Mouse (Mus musculus) liver, embryonic 12.5 days (tissue): Measurements from ENCODE around the gene Sft2d1. TPM values are rescaled to one million over a fixed set of nuclear protein-coding genes. Genes with fewer than 3 reads are reported as not detected.

Experiments
- ATAC-seq: fragments of 200-750 bp; cut with Nextera tagmentation; 2 replicates; pipeline ENCODE4 v1.8.0; 2017; ENCODE audit warnings: moderate number of reproducible peaks, mild to moderate bottlenecking, moderate library complexity
- H3K27ac ChIP-seq: fragments of 300-500 bp; sonication (generic); 2 replicates; pipeline ENCODE4 v1.5.1; 2016; ENCODE audit warnings: mild to moderate bottlenecking
- H3K27me3 ChIP-seq: fragments of 300-500 bp; sonication (generic); replicated peaks from 2 replicates; pipeline ENCODE4 v1.6.1; 2016; ENCODE audit warnings: mild to moderate bottlenecking, moderate library complexity
- H3K36me3 ChIP-seq: fragments of 300-500 bp; sonication (generic); 2 replicates; pipeline ENCODE4 v1.6.1; 2016; ENCODE audit warnings: mild to moderate bottlenecking, moderate library complexity
- H3K4me1 ChIP-seq: fragments of 300-500 bp; sonication (generic); 2 replicates; pipeline ENCODE4 v1.6.1; 2016
- H3K4me2 ChIP-seq: fragments of 300-500 bp; sonication (generic); 2 replicates; pipeline ENCODE4 v1.6.1; 2016; ENCODE audit warnings: mild to moderate bottlenecking, moderate library complexity
- H3K4me3 ChIP-seq: fragments of 300-500 bp; sonication (generic); 2 replicates; pipeline ENCODE4 v1.5.1; 2016; ENCODE audit warnings: mild to moderate bottlenecking, moderate library complexity
- H3K9ac ChIP-seq: fragments of 300-500 bp; sonication (generic); 2 replicates; pipeline ENCODE4 v1.6.1; 2016; ENCODE audit warnings: mild to moderate bottlenecking, moderate library complexity
- H3K9me3 ChIP-seq: fragments of 300-500 bp; sonication (generic); replicated peaks from 2 replicates; pipeline ENCODE4 v1.6.1; 2016; ENCODE audit warnings: mild to moderate bottlenecking, moderate library complexity
- WGBS: fragments of 180-500 bp; shearing (Covaris S2); methylation state at CpG from one replicate; pipeline ENCODE4 v1.1.7; 2016; ENCODE audit not compliant: insufficient replicate concordance; 5-methylcytosine and 5-hydroxymethylcytosine counted together
- polyA plus RNA-seq: library from polyadenylated mRNA; unstranded; fragments of >200 nt; fragmentation: Nextera tagmentation; extraction: Ambion mirVana; gene quantifications from 2 replicates; pipeline ENCODE4 v1.2.1, GENCODE M21; 2016

Gene Sft2d1
- polyA plus RNA-seq, 1 experiment from 2014 or later, result 64.0 TPM

DNA sequence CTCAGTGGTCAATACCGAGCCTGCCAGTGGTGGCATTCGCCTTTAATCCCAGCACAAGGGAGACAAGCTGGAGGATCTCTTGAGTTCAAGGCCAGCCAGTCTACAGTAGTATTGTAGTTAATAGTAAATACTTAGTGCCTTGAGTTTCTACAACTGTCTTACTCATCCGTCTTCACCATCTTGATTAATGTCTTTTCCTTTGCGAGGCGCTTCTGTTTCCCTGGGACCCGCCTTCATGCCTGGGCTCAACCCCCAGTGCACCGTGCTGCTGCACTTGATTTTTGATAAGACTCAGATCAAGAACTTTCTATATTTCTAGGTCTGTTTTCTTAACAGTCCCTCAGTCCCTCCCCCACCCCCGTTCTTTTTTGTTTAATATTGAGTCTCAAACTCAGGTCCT is 25.8 kb upstream of the Sft2d1 start:
- peak overlapping the region; percentile 91 for H3K4me3 ChIP-seq

DNA sequence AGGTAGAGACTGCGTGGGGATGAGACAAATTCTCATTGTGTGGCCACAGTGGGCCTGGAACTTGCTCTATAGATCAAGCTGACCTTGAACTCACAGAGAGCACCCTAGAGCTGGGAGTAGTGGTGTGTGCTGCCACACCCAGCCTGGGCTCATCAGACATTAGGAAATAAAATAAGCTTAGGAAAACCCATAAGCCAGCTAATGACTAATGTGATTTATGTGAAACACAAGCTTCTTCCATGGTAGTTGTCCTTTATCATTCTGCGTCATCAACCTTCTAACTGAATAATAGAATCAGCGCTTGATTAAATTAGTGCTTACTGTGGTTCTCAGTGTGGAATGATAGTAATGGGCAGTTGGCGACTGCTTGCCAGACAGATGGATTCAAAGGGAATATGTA is 23.9 kb upstream of the Sft2d1 start:
- Histone ChIP-seq H3K36me3 (peaks cover 24% of the 10 kb centered on the region; the same call in 1 of the 2 replicates), H3K4me1 (peaks cover 31% of the 10 kb centered on the region), H3K9ac (no peak overlapping the region), H3K27me3 (no peaks in the 10 kb centered on the region), H3K4me3 (no peak overlapping the region), H3K27ac (no peak overlapping the region), H3K9me3 (no peaks in the 10 kb centered on the region), H3K4me2 (no peak overlapping the region)
- no peak for ATAC-seq
- WGBS, result 82% methylated on average over 4 of the region's 4 CpGs

More for the DNA sequence above, 25.8 kb upstream of the Sft2d1 start:
- H3K27ac ChIP-seq, result peak overlapping the region; percentile 89; the same call in 1 of the 2 replicates
- peaks cover 14% of the 10 kb centered on the region; the same call in 1 of the 2 replicates for H3K36me3 ChIP-seq
- no peaks in the 10 kb centered on the region for H3K27me3 ChIP-seq
- no peak for ATAC-seq
- no peaks in the 10 kb centered on the region for H3K9me3 ChIP-seq
- 18% methylated on average over 8 of the region's 8 CpGs for WGBS
- peak overlapping the region; percentile 85 for H3K4me2 ChIP-seq
- H3K9ac ChIP-seq, result peak overlapping the region; percentile 88
- peaks cover 31% of the 10 kb centered on the region for H3K4me1 ChIP-seq

DNA sequence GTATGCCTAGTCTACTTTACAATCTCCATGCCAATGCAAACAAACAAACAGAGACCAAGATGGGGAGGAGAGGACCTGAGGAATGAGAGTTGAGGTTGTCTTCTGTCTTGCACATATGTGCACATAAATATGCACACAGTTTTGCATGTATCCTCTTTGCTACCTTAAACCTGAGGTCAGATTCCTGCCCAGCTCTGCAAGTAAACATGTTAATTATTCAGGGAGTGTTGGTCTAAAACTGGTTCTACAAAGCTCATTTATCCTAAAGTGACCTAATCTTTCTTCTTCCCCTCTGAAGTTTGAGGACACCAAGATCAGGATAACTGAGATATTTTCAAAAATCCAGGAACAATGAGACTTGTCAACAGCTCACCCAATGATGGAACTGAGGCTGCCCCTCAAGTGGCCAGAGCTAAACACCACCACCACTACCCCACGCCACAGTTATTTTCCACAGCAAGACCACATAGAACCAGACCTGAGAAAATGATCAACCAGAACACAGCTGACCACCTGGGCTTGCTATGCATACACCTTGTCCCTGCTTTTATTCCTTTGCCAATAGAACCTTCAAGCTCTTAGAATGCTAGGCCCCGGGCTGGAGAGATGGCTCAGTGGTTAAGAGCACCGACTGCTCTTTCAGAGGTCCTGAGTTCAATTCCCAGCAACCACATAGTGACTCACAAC is 20.8 kb upstream of the Sft2d1 start:
- H3K27me3 ChIP-seq, result no peaks in the 10 kb centered on the region
- no peak overlapping the region for H3K27ac ChIP-seq
- 76% methylated on average over 3 of the region's 3 CpGs for WGBS
- no peaks in the 10 kb centered on the region for H3K9me3 ChIP-seq
- ATAC-seq, result no peak
- H3K4me3 ChIP-seq, result no peak overlapping the region
- H3K36me3 ChIP-seq, result peaks cover 32% of the 10 kb centered on the region; the same call in 1 of the 2 replicates
- no peak overlapping the region for H3K4me2 ChIP-seq
- H3K4me1 ChIP-seq, result peaks cover 17% of the 10 kb centered on the region
- H3K9ac ChIP-seq, result no peak overlapping the region

DNA sequence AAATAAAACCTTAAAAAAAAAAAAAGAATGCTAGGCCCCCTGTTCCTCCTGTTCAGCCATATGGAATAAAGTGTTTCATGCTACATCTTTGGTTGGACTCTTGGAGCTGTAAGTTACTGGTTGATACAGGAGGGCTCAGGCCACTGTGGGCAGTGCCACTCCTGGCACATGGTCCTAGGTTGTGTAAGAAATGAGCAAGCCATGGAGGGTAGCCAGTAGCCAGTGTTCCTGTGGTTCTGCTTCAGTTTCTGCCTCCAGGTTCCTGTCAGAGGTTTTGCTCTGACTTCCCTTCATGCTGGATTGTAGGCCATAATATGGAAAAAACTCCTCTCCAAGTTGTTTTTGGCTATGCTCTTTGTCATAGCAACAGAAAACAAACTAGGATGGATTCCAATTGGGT is 20.2 kb upstream of the Sft2d1 start:
- H3K4me1 ChIP-seq, result peaks cover 11% of the 10 kb centered on the region
- no peaks in the 10 kb centered on the region for H3K9me3 ChIP-seq
- no peak for ATAC-seq
- no peak overlapping the region for H3K4me3 ChIP-seq
- H3K27me3 ChIP-seq, result no peaks in the 10 kb centered on the region
- no peak overlapping the region for H3K4me2 ChIP-seq
- H3K27ac ChIP-seq, result no peak overlapping the region
- no peak overlapping the region for H3K9ac ChIP-seq
- peaks cover 36% of the 10 kb centered on the region; the same call in 1 of the 2 replicates for H3K36me3 ChIP-seq

DNA sequence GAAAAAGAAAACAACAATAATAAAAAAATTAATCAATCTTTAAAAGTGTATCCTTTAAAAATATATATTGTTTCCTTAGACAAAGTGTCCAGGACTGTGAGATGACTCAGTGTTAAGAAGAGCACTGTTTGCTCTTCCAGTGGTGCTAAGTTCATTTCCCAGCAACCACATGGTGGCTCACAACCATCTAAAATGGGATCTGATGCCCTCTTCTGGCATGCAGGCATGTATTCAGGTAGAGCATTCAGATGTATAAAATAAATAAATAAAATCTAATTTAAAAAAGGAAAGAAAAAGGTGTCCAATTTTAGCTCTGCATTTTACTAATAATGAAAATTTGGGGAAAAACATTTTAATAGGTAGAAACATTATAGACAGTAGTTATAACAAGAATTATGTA is 15.1 kb upstream of the Sft2d1 start:
- H3K4me3 ChIP-seq, result no peak overlapping the region
- ATAC-seq, result no peak
- no peak overlapping the region for H3K4me2 ChIP-seq
- no peaks in the 10 kb centered on the region for H3K9me3 ChIP-seq
- H3K27me3 ChIP-seq, result no peaks in the 10 kb centered on the region
- H3K27ac ChIP-seq, result no peak overlapping the region
- no peaks in the 10 kb centered on the region for H3K4me1 ChIP-seq
- H3K36me3 ChIP-seq, result peaks cover 25% of the 10 kb centered on the region; the same call in 1 of the 2 replicates
- no peak overlapping the region for H3K9ac ChIP-seq

DNA sequence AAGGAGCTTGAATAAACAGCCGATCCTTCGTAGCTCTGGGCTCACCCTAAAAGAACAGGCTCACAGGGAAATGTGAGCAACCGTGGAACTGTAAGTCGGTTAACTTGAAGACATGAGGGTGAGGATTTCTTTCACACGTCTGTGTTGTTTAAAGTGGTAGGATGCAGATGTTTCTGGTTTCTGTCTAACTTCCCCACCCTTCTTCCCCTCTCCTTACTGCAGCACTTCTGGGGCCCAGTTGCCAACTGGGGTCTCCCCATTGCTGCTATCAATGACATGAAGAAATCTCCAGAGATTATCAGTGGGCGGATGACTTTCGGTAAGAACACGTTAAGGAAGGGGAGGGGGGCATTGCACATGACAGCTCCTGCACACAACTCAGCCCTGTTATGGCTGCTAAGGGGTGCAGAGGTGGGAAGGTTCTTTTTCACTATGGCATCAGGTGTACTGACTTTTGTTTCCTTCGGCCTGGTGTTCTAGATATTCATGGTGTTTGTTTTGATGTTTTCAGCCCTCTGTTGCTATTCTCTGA is 14.5 kb upstream of the Sft2d1 start:
- ATAC-seq, result no peak
- Histone ChIP-seq H3K27me3 (no peaks in the 10 kb centered on the region), H3K4me1 (no peaks in the 10 kb centered on the region), H3K9me3 (no peaks in the 10 kb centered on the region), H3K36me3 (peaks cover 22% of the 10 kb centered on the region; the same call in 1 of the 2 replicates), H3K27ac (no peak overlapping the region), H3K4me3 (no peak overlapping the region), H3K4me2 (no peak overlapping the region), H3K9ac (no peak overlapping the region)
- 75% methylated on average over 9 of the region's 9 CpGs for WGBS

DNA sequence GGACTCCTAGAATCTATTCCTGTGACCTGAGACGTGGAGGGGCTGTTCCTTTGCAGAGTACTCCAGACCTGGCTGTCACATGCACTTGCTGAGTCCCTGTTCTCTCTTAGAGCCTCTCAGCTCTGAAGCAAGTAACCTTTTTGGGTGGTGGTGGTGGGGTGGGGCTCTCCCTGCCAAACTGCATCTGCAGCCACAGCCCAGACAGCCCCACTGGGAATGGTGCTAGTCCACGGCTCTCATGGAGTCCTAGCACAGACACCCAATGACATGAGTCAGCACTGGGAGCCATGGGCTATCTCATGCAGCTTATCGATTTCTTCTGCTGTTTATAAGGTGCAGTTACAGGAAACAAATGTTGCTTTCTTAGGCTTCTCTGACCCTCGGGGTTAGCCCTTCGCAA is 13.2 kb upstream of the Sft2d1 start:
- 73% methylated on average over 5 of the region's 5 CpGs for WGBS
- ATAC-seq, result no peak

DNA sequence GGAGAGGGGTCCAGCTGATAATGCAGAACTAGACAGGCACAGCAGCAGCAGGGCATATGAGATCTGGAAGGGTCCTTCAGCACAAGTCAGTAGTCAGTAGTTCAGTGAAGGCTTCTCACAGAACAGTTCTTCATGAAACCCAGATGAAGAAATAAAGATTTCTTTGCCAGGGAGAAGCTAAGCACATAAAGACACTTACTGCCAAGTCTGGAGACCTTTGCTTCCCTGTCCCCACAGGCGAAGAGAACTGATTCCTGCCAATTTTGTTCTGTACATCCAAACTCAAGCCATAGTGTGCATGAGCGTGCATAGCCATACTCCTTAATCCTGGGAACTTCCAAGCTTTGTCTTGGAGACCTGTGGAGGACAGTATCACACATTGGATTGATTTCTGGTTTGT is 12.6 kb upstream of the Sft2d1 start:
- no peaks in the 10 kb centered on the region for H3K27me3 ChIP-seq
- H3K4me2 ChIP-seq, result no peak overlapping the region
- H3K36me3 ChIP-seq, result peaks cover 20% of the 10 kb centered on the region; the same call in 1 of the 2 replicates
- H3K4me3 ChIP-seq, result no peak overlapping the region
- no peak overlapping the region for H3K9ac ChIP-seq
- no peak for ATAC-seq
- H3K9me3 ChIP-seq, result no peaks in the 10 kb centered on the region
- no peak overlapping the region for H3K27ac ChIP-seq
- no peaks in the 10 kb centered on the region for H3K4me1 ChIP-seq
- WGBS, result 73% methylated on average over 2 of the region's 2 CpGs

More for the DNA sequence above, 13.2 kb upstream of the Sft2d1 start:
- no peaks in the 10 kb centered on the region for H3K27me3 ChIP-seq
- H3K4me2 ChIP-seq, result no peak overlapping the region
- H3K27ac ChIP-seq, result no peak overlapping the region
- H3K9me3 ChIP-seq, result no peaks in the 10 kb centered on the region
- no peak overlapping the region for H3K9ac ChIP-seq
- no peaks in the 10 kb centered on the region for H3K4me1 ChIP-seq
- peaks cover 22% of the 10 kb centered on the region; the same call in 1 of the 2 replicates for H3K36me3 ChIP-seq
- no peak overlapping the region for H3K4me3 ChIP-seq

DNA sequence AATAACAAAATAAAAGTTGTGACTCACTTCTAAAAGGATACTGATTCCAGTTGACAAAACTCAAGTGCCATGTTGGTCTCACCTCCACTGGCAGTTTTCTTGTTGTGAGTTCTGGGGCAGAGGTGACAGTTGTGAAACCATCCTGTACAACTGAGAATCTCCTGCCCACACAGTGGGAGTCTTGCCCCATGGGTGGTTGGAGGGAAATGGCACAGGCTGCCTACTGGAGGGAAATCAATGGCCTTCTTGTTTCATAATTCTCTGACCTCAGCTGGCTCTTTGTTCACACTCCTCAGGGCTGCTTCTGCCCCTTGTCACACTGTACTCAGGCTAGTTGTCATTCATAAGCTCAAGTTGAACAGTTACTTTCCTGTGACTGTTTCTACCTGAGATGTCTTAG is 11.4 kb upstream of the Sft2d1 start:
- Histone ChIP-seq H3K9ac (no peak overlapping the region), H3K4me3 (no peak overlapping the region), H3K4me2 (no peak overlapping the region), H3K27ac (no peak overlapping the region), H3K27me3 (no peaks in the 10 kb centered on the region), H3K4me1 (no peaks in the 10 kb centered on the region), H3K36me3 (peaks cover 16% of the 10 kb centered on the region; the same call in 1 of the 2 replicates), H3K9me3 (no peaks in the 10 kb centered on the region)
- no peak for ATAC-seq

DNA sequence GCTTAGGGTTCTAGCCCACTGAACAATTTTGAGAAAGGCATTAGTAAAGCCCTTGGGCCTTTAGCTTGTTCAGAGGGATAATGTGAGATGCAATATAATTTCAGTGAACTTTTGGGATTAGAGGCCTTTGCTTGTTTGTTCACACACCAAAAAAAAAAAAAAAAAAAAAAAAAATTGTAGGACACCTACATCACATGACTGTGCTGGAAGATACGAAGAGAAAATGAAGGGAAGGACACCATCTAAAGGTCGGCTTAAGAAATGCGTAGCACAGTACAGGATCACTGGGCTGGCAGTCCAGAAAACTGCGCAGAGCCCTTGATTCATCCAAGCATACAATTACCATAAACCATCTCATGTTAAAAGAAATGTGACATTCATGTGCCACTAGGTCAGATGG is 9.4 kb upstream of the Sft2d1 start:
- Histone ChIP-seq H3K4me1 (no peaks in the 10 kb centered on the region), H3K27ac (no peak overlapping the region), H3K27me3 (no peaks in the 10 kb centered on the region), H3K9ac (no peak overlapping the region), H3K4me2 (no peak overlapping the region), H3K9me3 (no peaks in the 10 kb centered on the region), H3K36me3 (peaks cover 9% of the 10 kb centered on the region; the same call in 1 of the 2 replicates), H3K4me3 (no peak overlapping the region)
- WGBS, result 72% methylated on average over 4 of the region's 4 CpGs
- no peak for ATAC-seq

DNA sequence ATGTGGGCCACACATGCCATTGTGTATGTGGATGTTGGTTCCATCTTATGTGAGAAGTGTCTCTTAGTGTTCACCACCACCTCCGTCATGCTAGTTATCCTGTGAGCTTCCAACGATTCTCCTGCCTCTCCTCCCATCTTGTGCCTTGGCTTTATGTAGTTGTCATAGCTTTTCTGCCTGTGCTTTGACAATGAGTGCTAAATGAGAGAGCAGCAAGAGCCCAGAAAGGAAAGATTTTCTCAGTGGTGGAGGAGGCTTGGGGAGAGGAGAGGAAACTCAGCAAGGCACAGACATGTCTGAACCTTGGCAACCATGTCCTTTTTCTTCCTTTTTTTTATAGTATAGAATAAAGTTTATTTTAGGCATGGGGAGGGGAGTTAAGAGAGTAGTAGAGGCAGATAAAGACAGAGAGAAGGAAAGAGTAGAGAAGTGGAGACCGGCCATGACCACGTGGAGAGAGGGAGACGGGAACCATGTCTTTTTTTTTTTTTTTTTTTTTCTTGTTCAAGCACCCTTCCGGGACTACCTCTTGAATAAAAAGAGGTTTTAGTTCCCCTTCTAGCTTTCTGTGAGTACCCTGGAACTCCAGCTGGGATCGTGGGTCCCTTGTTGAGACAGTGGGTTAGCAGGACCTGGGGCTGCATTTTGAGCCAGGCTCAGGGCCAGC is 8.0 kb upstream of the Sft2d1 start:
- no peak for ATAC-seq
- Histone ChIP-seq H3K4me3 (no peak overlapping the region), H3K36me3 (peaks cover 5% of the 10 kb centered on the region; the same call in 1 of the 2 replicates), H3K27ac (no peak overlapping the region), H3K4me1 (no peaks in the 10 kb centered on the region), H3K9me3 (no peaks in the 10 kb centered on the region), H3K4me2 (no peak overlapping the region), H3K9ac (no peak overlapping the region), H3K27me3 (no peaks in the 10 kb centered on the region)
- WGBS, result 61% methylated on average over 7 of the region's 7 CpGs

DNA sequence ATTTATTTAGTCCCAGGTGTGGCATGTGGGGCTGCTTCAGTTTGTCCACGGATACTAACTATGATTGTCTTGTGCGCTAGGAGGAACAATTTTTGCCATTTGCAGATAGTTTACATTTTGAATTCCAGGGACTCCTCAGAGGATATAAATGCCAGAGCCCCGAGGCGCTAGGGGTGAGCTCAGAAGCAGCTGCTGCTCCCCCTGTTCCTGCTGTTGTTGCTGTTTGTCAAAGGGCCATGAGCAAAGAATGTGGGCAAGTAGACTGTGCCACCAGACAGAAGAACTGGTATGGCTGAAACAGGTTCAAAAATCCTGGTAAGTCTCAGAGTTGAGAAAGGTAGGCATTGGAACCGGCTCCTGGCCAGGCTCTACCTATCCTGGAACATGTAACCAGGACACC is 7.2 kb upstream of the Sft2d1 start:
- H3K9me3 ChIP-seq, result no peaks in the 10 kb centered on the region
- H3K27me3 ChIP-seq, result no peaks in the 10 kb centered on the region; the same call in 1 of the 2 replicates
- H3K4me1 ChIP-seq, result no peaks in the 10 kb centered on the region
- WGBS, result 61% methylated on average over 5 of the region's 5 CpGs
- H3K4me2 ChIP-seq, result no peak overlapping the region
- H3K4me3 ChIP-seq, result no peak overlapping the region
- no peak overlapping the region for H3K27ac ChIP-seq
- H3K9ac ChIP-seq, result no peak overlapping the region
- H3K36me3 ChIP-seq, result no peaks in the 10 kb centered on the region
- no peak for ATAC-seq
